Mouse (Mus musculus) brain, embryonic 14.5 days (tissue): ENCODE measurements around the gene Srl.
A peak's percentile ranks its signal among the peaks of the same experiment; 100 is the strongest.

Experiments
- CTCF ChIP-seq: fragments of 200-500 bp; IDR thresholded peaks from 2 replicates; pipeline ENCODE4 v1.5.1; 2012; ENCODE audit warnings: inconsistent platforms, mild to moderate bottlenecking, moderate library complexity, borderline replicate concordance; ENCODE audit not compliant: insufficient read depth, insufficient read length; ENCODE audit errors: extremely low read depth
- POLR2A ChIP-seq: fragments of 200-500 bp; IDR thresholded peaks from 2 replicates; pipeline ENCODE4 v1.6.1; 2012; ENCODE audit warnings: mild to moderate bottlenecking, inconsistent platforms, borderline replicate concordance; ENCODE audit not compliant: poor library complexity, insufficient read depth, insufficient read length, severe bottlenecking; ENCODE audit errors: extremely low read depth

GRCm38 (mm10) chr16:4474882-4475803 is 66.5 kb downstream of the Srl start:
- peak; percentile 99 for TF ChIP-seq CTCF
- peak; percentile 28; the same call in 1 of the 2 replicates for TF ChIP-seq POLR2A
